Mouse (Mus musculus) heart, adult 11 months (tissue): ENCODE data around the gene 4930426L09Rik.

Experiments
- DNase-seq: peaks from one replicate; pipeline ENCODE4 v3.0.0; 2022

The 4930426L09Rik gene

DNA sequence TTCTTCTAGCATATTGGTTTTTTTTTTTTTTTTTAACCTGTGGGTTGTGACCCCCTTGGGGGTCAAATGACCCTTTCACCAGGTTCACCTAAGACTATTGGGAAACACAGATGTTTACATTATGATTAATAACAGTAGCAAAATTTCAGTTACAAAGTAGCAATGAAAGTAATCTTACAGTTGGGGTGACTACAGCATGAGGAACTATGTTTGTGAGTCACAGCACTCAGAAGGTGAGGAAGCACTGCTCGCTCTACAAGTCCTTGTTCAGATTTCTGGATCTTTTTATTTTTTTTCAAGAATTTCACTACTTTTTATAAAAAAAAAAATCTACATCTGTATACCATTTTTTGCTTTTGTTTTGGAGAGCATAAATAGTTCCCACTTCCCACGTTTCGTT lies 26.6 kb upstream of the 4930426L09Rik start:
- DNase-seq = peak; percentile 4

DNA sequence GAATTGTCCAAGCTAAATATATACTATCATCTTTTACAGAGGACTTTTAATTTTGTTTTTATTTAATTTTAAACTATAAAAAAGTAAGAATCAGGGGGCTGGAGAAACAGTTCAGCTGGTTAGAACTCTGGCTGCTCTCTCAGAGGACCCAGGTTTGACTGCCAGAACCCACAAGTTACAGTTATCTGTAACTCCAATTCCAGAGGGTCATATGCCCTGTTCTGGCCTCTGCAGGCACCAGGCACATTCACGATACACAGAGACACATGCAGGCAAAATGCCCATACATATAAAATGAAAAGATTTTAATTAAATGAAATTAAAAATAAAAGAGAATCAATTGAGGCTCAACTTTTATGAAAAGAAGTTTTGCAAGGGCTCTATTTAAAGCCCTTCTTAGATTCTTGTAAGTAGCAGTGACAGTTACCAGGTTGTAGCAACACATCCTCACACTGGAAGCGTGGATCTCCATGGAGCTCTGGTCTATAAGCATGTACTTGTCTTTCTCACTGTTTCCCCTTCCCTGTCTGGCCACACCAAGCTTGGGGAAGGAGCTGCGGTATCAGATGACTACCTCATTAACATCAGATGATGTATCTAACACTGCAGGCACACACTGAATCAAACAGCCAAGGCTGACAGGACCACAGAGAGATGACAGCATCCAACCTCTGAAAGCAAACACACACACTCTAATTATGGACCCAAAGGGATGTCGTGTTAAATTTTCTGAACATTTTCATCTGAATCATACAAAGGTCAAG lies 23.1 kb upstream of the 4930426L09Rik start:
- peak; percentile 81 for DNase-seq

DNA sequence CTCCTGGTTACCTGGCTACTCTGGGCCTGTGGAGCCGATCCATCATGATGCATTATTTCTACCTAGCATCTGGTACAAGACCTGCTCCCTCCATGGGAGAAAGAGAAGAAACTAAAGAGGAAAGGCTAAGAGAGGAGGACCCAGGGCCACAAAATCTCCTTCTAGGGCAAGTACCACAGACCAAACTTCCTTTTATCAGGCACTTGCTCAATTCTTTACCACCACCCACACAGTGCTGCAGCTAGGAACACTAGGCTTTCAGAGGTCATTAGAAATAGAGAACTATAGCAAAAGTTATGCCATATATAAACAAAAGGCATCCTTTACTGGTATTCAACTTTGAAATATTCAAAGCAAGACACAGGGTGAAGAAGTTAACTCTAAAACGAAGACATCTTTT lies 22.0 kb upstream of the 4930426L09Rik start:
- peak; percentile 90 for DNase-seq

DNA sequence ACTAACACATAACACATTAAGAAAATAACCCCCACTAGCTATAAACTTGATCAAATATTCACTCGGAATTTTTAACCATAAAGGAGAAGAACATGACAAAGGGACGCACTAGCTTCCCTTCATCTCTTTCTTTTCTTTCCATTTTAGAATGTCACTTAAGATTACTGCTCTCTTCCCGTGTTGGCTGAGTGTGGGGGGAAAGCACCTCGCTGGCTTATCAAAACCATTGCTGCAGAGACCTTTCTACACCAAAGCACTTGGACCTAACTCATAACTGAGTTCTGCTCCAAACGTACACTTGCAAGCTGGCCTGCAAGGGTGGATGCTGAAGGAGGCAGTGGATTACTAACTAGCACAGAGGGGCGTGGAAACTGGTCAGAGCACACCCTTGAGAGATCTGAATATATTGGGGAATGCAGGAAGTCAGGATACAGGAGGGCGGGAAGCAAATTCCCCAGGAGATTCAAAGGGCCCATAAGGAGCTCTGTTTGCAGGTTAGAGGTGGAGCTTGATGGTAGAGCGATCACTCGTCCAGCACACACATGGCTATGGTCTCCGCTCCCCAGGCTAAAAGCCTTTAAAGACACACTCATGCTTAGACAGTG lies 20.8 kb upstream of the 4930426L09Rik start:
- DNase-seq = peak; percentile 66

DNA sequence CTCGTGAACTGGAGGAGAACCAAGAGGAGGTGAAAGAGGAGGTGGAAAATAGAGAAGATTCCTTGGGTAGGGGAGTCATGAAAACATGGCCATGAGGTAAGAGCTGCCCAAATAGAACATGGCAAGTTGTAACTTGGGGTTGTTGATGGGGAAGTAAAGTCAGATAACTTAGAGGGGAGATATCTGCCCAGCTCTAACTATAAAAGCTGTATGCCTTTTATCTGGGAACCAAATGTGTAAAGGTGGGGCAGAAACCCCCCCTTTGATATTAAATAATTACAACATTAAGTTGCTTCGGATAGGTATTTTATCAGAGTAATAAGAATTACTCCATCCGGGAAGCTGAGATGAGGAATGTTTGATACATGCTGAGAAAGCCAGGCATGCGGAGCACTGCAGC lies 19.1 kb upstream of the 4930426L09Rik start:
- DNase-seq = peak; percentile 13

DNA sequence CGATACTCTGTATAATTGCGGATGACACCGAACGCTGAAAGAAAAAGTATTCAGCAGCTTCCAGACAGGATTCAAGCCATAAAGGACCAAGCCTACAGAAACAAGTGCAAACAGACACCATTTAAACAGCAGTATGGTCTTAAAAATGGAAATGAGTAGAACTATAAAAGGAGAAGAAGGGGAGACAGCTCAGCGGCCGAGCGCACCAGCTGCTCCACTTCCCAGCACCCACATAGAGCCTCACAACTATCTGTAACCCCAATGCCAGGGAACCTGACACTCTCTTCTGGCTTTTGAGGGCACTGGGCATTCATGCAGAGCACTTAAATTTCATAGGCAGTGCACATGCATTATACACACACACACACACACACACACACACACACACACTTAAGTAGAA lies 18.5 kb upstream of the 4930426L09Rik start:
- DNase-seq = peak; percentile 23

DNA sequence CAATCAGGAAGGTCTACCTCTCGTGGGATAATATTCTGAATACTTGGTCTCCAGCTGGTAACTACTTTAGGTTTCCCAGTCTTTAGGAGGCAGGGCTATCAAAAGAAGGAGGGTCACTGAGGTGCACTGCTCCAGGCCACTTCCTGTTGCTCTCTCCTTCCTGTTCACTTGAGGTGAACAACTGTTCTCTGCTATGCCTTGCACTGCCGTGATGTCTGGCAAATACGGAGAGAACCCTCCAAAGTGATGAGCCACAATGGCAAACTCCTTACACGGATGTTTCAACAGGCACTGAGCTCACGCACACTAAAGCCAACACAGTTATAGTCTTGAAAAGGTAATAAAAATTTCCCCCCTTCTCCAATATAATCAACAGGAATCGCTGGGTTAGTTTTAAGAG lies 15.6 kb upstream of the 4930426L09Rik start:
- DNase-seq = peak; percentile 65

DNA sequence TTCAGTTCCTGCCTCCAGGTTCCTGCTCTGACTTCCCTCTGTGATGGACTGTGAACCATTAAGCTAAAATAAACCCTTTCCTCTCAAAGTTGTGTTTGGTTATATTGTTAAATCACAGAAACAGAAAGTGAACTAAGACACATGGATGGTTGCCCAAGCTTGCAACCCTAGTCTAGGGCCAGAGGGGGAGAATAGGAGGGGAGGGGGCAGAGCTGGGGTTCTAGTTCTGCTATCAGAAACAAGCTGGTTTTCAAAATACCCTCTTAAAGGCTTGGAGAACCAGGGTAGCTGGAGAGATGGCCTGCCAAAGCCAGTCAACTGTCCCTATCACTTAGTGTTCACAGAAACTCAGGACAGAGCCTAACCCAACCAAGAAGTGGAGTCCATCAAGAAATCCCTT lies 14.6 kb upstream of the 4930426L09Rik start:
- DNase-seq = no peak

DNA sequence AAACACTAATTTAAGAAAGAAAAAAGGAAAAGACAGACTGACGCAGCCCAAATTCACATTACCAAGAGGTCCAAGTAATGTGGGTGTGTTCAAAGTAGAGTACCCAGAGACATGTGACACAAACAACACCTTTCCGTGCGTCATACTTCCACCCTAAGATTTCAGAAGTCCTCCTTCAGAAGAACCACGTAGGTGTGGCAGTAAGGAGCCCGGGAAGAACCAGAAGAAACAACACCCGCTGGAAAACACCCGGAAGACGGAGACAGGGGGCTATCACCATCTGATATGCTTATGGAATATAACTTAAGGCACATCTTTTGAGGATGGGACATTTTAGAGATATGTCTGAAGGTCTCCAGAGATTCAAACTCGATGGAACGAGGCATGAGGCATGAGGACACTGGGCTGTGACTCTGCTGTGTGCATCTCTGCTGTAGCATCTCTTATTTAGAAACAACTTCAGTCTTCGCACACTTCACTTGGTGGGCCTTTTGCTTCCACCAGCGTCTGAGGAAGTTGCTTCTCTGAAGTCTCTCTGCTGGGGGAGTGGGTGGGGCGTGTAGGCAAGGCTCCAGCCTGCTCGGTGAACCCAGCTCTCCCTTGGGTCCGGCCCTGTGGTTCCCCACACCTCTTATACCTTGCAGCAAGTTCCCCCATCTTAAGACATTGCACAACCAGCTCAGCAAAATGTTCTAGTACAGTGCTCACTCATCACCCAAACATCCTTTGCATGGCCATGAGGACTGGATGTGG lies 13.9 kb upstream of the 4930426L09Rik start:
- DNase-seq = peak; percentile 96

DNA sequence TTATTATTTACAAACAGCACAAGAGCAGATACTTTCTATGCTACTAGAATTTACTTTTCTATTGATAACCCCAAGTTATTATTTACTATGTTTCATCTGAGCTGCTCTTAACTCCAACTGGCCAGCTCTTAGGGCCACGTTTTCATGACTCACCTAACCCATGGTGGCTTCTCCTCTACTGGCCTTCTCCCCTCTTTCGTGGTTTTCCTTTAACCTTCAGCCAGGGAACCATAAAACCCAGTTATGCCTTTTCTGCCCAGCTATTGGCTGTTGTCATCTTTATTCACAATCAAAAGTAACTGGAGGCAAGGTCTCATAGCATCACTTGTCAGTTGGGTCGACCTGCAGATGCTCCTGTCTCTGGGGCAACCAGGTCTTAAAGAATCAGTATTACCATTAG lies 12.6 kb upstream of the 4930426L09Rik start:
- peak; percentile 24 for DNase-seq

DNA sequence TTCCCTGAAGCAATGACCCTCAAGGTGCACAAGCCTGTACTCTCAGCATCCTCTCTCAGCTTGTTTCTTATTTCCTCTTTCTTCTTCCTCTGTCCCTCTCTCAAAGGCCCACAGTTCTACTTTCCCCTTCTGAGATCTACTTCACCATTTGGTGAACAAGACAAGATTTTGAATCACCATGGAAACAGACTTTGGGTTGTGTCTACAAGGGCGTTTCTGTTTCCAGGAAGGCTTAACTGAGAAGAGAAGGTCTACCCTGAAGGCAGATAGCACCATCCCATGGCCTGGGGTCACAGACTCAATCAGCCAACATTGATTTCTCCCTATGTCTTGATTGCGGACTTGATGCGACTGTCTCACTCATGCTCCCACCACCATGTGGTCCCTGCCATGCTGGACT lies 9.3 kb upstream of the 4930426L09Rik start:
- DNase-seq = peak; percentile 89

DNA sequence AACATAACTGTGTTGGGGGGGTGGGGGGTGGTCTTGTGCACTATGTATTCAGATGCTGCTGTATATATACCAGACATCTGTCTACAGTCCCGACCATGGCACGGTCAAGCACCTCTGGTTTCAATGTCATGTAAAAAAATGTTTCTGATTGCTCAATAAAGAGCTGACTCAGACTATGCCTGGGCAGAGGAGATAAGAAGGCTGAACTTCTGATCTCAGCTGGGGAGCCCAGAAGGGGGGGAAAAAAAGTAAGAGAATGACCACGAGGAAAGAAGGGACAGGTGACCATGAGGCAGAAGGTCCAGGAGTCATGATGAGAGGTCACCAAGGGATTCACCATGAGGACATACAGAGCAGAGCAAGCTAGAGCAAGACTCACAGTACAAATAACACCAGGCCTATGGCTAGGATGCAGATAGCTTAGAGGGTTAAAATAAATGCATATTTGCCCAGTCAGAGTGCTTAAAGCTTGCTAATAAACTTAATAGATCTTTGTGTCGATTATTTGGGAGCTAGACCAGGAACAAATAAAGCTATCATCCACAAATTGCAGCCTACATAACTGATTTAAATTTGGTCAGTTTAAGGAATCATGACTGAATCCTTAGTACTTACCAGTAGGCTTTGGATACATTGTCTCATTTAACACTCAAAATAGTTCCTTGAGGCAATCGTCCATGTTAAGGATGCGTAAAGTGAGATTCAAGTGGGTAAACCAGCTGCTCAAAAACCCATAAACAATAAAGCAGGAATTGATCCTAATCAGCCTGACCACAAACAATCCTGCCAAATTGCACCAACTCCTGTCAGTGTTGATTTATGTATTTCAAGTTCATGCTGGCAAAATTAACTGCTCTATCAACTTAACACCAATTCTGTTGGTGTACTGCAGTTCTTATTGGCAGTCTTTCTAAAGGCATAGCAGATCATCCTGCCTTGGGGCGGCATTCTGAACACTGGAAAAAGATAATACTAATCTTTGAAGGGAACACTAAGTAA lies 5.3 kb upstream of the 4930426L09Rik start:
- DNase-seq = peak; percentile 54

DNA sequence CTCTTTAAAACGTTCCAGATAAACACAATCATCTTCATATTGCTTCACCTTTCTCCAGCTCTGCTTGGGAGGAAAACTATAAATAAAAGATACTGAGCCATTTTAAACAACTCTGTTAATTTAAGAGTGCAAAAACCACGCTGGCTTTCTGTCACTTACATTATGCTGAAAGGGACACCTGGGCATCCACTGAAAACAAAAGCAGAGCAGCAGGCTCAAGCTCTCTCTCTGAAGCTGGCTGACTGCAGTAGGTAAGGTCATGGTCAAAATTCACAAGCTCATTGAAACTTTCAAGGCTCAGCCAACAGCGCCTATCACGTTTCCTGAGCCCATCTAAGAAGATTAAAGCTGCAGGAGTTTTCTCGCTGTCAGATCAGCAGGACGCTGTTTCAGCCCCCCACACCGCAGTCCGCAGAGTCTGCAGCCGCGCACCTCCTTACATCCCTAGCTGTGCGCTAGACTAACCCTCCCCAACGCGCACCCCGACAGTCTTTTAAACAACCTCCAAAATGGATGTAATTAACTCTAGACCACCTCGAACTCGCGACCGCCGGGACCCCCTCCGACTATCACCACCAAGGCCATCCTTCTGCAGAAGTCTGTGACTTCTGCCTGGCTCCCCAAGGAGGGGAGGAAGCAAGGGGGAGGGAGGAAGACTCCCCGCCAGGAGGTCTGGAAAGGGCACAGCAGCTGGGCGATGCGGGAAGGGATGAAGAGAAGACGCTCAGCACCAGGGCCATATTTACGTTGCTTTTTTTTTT lies 1.5 kb upstream of the 4930426L09Rik start:
- DNase-seq = peak; percentile 91

DNA sequence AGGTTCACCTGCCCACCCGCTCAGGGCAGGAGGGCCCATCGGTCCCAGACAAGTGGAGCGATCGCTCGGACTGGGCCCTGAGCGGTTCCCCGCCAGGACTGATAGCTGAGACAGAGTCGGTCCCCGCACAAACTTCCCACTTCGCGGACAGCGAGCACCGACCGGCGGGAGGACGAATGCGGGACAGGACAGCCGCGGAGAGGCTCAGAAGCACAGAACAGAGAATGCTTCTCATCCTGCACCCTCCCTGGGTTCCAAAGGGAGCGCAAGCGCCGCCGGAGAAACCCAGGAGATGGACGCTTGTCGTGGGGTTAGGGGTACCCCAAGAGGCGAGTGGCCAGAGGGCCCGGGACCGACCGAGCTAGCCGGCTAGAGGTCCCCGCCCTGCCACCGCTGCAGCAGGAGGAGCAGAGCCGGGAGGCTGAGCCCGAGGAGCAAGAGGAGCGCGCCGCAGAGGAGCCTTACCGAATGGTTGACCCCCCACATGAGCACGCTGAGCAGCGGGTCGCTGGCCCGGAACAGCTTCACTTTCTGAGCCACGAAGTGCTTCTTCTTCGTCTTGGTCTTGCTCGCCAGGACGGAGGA lies 664 bp upstream of the 4930426L09Rik start:
- no peak for DNase-seq

DNA sequence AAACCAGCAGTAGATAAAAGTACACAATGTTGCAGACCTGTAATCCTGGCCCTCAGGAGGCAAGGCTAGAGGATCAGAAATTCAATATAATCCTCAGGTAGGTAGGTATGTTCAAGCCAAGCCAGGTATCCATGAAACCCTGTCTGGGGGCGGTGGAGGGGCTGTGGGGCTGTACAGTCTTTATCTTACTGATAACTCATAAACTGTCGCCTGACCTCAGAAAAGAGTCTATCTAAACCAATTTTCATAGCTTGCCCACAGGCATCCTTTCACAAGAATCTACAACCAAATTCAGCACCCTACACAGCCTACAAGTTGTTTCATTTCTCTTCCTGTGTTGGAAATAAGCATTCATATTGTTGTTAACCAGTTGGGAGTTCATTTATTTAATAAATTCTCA lies 1.3 kb downstream of the 4930426L09Rik start:
- peak; percentile 83 for DNase-seq

DNA sequence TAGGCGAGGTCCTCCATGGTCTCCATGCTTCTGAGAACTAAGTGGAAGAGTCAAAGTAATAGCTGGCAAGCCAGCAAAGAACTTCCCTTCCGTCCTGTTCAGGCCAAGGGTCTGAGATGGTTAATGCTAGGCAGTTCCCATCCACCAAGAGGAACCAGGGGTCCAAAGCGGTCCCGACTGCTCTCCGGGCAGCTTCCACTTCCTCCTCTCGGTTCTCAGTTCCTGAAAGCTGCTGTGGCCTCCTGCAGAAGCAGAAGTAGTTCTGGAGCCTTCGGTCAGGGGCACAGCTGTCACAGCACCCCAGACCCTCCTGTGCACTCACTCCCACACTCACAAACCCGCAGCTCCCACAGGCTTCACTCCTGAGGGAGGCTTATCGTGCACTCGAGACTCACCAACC lies 6.7 kb downstream of the 4930426L09Rik start:
- DNase-seq = peak; percentile 97

DNA sequence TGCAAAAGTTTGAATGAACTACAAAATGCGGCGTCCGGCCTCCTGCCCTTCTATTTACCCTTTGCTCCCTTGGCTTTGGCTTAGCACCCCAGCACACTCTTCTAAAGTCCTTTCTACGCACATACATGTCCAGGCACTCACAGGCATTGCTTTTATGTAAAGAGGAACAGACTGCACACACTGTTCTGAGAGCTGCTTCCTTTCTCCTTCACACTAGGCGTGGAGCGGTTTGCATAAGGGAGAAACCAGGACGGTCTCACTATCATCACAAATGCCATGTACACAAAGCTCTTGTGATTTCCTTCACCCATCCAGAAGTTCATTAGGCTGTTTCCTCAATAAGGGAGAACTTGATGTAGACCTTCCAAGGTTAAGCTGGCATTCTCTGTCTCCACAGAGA lies 8.0 kb downstream of the 4930426L09Rik start:
- DNase-seq = peak; percentile 84

DNA sequence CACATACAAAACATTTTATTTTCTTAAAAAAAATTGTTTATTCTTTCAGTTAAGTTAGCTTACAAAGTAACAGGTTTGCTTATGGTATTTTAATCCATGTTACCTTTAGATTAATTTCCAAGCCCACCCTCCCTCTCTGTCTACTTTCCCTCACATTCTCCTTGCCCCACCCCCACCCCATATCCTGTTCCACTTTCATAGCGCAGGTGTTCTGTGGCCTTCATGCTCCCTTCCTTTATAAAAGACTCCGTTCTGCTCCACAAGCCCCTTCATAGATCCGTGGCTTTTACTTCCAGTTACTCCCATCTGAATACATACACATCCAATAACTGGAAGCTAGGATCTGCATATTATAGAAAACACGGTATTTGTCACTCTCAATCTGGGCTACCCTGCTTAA lies 9.4 kb downstream of the 4930426L09Rik start:
- DNase-seq = peak; percentile 19

DNA sequence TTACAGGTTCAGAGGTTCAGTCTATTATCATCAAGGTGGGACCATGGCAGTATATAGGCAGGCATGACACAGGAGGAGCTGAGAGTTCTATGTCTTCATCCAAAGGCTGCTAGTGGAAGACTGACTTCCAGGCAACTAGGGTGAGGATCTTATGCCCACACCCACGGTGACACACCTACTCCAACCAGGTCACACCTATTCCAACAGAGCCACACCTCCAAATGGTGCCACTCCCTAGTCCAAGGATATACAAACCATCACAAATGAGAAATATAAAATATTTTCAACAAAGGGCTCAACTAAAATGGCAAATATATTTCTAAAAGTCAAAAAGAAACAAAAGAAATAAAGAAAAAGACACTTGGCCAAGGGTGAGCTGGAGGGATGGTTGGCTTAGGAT lies 12.4 kb downstream of the 4930426L09Rik start:
- peak; percentile 55 for DNase-seq

DNA sequence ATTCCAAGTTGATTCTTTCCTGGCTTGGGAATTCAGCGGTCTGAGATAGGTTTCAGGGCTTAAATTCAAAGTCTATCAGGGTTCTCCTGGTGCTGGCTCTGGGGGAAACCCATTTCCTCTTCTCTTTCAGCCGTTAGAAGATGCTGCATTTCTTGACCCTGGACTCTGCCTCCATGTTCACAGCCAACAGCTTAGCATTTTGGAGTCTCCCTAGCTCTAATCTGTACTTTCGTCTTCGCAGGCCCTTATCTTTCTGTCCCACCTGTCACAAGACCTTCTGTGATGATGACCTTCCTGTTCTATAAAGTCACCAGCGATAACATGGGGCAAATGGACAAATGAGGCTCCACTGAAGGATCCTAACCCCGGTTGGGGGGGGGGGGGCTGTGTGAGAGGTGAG lies 13.3 kb downstream of the 4930426L09Rik start:
- no peak for DNase-seq

DNA sequence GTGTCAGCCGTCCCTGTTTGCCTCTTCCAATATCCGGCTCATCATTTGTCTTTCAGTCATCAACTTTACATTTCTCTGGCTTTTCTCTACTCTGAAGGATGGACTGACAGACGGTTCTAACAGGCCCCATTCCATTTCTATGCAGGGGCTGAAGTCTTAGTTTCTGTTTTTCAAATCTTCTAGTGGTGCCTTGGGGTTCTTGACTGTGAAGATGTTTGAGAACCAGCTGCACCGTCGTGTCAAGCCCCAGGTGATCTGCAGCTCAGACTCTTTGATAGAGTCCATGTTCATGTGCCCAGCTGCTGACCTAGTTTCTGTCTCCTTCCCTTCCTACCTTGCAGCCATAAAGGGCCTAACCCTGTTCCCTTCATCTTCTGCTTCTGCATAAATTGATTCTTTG lies 18.2 kb downstream of the 4930426L09Rik start:
- DNase-seq = peak; percentile 49

DNA sequence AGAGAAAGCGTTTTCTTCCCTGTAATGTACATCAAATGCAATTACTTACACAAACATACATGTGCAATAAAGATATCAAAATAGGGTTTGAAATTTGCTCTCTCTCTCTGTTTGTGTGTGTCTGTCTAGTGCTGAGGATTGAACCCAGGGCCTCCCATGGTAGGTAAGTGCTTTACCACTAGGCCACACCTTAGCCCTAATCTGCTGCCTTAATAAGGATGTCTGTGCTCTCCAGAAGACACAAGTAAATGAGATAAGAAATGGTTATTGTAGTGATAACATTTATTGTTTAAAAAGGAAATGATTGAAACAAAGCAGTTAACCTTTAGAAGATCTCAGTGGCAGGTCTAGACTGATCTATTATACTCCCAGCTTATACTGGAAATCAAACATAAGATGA lies 18.7 kb downstream of the 4930426L09Rik start:
- DNase-seq = no peak
